Mouse (Mus musculus) liver, postnatal 0 days (tissue): ENCODE results near the gene Nkx2-4.

ENCODE experiments used
- CTCF ChIP-seq: sonication (generic); IDR thresholded peaks from 2 replicates; pipeline ENCODE4 v1.5.1; 2016; ENCODE audit warnings: antibody characterized with exemption, low read depth
- EP300 ChIP-seq: IDR thresholded peaks from 2 replicates; pipeline ENCODE4 v1.6.1; 2016; ENCODE audit warnings: antibody characterized with exemption, low read depth, mild to moderate bottlenecking

DNA sequence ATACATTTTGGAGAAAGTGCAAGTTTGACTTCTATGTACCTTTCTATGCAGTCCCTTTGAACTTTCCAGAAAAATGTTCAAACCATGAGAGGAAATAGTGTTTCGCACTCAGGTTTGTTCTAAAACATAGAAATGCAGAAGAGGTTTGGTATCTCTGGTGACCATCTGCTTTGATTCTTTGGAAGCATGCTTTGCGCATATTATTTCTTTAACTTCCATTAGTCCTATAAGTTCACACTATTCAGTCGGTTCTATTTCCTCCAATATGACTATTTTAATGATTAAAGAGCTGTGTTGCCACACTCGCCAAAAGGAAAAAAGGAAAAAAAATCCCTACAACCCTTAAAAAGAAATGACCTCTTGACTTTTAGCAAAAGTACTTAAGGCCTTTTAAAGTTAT lies 2.9 kb downstream of the Nkx2-4 start:
- TF ChIP-seq CTCF (no peak), EP300 (no peak)
